Mouse (Mus musculus) myocyte (in vitro differentiated cells): ENCODE measurements around the gene Eef1a1.

Experiments used
- CEBPB ChIP-seq: IDR thresholded peaks from 2 replicates; pipeline ENCODE4 v1.6.1; 2011; ENCODE audit warnings: mild to moderate bottlenecking, moderate library complexity; ENCODE audit not compliant: poor library complexity, insufficient read depth, severe bottlenecking
- E2F4 ChIP-seq: IDR thresholded peaks from one replicate; pipeline ENCODE4 v1.6.1; 2011; ENCODE audit warnings: mild to moderate bottlenecking, control low read depth, moderate library complexity; ENCODE audit not compliant: insufficient read depth
- MAX ChIP-seq: IDR thresholded peaks from one replicate; pipeline ENCODE4 v1.6.1; 2011; ENCODE audit warnings: low read depth, mild to moderate bottlenecking, control low read depth
- MYOG ChIP-seq, 3 experiments: IDR thresholded peaks; one replicate each; pipeline ENCODE4 v1.6.1; 2011; ENCODE audit warnings: control low read depth in 2 of 3, low read depth in 2 of 3, mild to moderate bottlenecking in 2 of 3; ENCODE audit not compliant: insufficient read length in 2 of 3, control insufficient read depth in 1 of 3, insufficient read depth in 1 of 3
- POLR2A ChIP-seq: IDR thresholded peaks from one replicate; pipeline ENCODE4 v1.6.1; 2011; ENCODE audit warnings: low read depth, mild to moderate bottlenecking, control low read depth, moderate library complexity; ENCODE audit not compliant: insufficient read length
- POLR2AphosphoS2 ChIP-seq: IDR thresholded peaks from one replicate; pipeline ENCODE4 v1.6.1; 2011; ENCODE audit warnings: low read depth, control low read depth; ENCODE audit not compliant: insufficient read length
- TCF12 ChIP-seq: IDR thresholded peaks from one replicate; pipeline ENCODE4 v1.6.1; 2011; ENCODE audit warnings: mild to moderate bottlenecking, control low read depth; ENCODE audit not compliant: poor library complexity, insufficient read depth, severe bottlenecking
- TCF3 ChIP-seq: IDR thresholded peaks from one replicate; pipeline ENCODE4 v1.6.1; 2011; ENCODE audit warnings: low read depth, control low read depth; ENCODE audit not compliant: insufficient read length
- USF1 ChIP-seq: IDR thresholded peaks from one replicate; pipeline ENCODE4 v1.6.1; 2011; ENCODE audit warnings: low read depth, mild to moderate bottlenecking, control low read depth, moderate library complexity

GRCm38 (mm10) chr9:78504679-78505078, 15.7 kb upstream of the Eef1a1 start:
- TF ChIP-seq POLR2A (peak; percentile 35), MAX (no peak), MYOG (IDR thresholded peaks at IDR 0.05; ENCODE audit: control insufficient read depth in 1 of 3, insufficient read depth in 1 of 3, insufficient read length in 2 of 3, low read depth in 2 of 3) (peak in 1 of 3 experiments; percentile 73), USF1 (no peak), POLR2AphosphoS2 (no peak), E2F4 (no peak), TCF3 (no peak), CEBPB (no peak), TCF12 (no peak)
